Mouse (Mus musculus): ENCODE data around the gene Hoxa6. TPM values are rescaled to one million over a fixed set of nuclear protein-coding genes. Genes with fewer than 3 reads are reported as not detected.

Gene Hoxa6
- total and polyA plus RNA-seq, 2 experiments from 2014 or later = 6.0 to 12.3 TPM

DNA sequence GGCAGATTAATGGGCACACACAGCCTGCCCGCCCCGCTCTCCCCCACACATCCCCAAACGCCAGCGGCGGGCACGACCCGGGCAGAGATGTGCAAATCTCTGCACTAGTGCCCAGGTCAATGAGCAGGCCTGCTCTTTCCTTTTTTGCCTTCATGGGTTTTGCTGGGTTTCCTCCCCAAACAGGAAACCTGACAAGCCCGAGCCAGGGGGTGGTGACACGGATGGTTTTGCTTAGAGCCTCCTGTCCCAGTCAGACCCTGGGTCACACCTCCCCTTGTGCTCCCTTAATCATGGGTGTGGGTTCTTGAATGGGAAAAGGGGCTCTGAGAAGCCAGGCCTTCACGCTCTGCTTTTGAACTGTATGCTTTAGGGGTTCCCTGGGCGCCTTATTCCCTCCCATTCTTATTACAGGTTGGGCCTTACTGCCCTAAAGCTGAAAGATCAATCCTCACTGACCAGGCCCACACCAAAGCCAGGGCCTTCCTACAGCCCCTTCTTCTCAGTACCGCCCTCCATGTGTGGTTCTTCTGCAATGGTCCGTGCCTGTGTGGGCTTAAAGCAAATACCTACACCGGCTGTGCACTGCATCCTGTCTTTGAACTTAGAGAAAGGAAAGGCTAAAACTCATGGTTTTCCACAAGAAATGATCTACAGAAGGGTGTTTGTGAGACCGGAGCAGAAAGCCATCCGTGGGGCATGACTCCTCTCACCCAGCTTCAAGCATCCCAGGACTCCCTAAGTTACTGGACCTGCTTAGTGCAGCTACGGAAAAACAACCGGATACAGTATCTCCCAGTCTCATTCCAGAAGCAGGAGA, 554 bp upstream of the Hoxa6 start:
- no peak overlapping the region for H3K9ac ChIP-seq (replicated peaks; ENCODE audit: low read length)
- WGBS = 9% methylated on average over 18 of the region's 18 CpGs
- H3K36me3 ChIP-seq (ENCODE audit: insufficient read depth, low read length) = no peaks in the 10 kb centered on the region
- no peaks in the 10 kb centered on the region for H3K4me1 ChIP-seq (ENCODE audit: insufficient read depth, low read length)
- no peak for ATAC-seq
- H3K4me2 ChIP-seq (ENCODE audit: low read depth, low read length) = peak overlapping the region; percentile 40
- no peak for TF ChIP-seq CTCF (IDR thresholded peaks at IDR 0.05; ENCODE audit: low read depth)
- no peaks in the 10 kb centered on the region for H3K9me3 ChIP-seq (ENCODE audit: low read length)
- DNase-seq (ENCODE audit: low spot score) = no peak
- no peak overlapping the region for H3K27ac ChIP-seq
- peak overlapping the region; percentile 18 for H3K4me3 ChIP-seq (ENCODE audit: low read length)
- H3K27me3 ChIP-seq (ENCODE audit: insufficient read depth, low read length) = peaks cover 86% of the 10 kb centered on the region

DNA sequence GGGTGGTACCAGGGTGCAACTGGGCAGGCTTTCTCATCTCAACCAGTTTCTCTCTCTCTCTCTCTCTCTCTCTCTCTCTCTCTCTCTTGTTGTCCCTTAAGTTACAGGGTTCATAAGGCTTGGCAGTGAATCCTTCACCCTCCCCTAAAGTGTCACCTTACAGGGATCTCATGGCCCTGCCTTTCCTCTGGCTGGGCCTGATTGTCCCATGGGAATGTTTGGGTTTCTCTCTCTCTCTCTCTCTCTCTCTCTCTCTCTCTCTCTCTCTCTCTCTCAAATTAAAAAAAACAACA, 892 bp downstream of the Hoxa6 start:
- H3K4me3 ChIP-seq (ENCODE audit: low read length) = no peak overlapping the region

DNA sequence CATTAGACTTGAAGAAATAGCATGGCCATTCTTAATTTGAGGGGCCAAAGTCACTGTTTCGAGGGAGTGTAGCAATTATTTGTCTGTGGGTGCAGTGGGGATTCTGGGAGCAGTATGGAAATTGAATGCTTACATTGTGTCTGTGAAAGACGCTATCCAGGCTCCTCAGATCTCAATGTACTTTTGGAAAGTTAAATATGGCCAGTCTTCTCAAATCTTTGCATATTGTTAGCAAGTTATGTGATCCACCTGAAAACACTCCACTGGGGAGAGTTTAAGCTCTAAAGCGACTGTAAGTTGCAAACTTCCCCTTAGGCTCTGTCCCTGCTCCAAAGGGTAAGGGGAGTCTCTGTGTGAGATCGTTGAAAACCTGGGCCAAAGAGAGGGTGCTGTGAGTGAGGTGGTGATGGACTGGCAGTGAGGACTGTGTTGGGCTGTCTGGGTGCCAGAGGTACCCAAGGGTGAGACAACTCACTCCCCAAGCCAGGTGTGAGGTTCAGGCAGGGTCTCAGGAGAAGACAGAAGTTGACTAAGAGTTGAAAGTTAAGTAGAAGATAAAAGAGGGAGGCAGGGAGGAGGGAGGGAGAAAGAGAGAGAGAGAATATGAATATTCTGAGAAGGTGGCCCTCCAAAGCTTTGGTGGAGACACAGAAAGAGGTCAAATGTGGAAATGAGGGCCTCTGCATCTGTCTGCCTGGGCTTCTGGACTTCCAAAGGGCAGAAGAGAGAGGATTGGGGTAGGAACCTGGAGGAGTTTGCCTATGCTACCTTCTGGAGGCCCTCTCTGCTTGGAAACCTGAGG, 1.4 kb downstream of the Hoxa6 start:
- no peak for TF ChIP-seq CTCF (IDR thresholded peaks at IDR 0.05; ENCODE audit: low read depth)
- WGBS = 7% methylated on average over 4 of the region's 4 CpGs
- H3K9me3 ChIP-seq (ENCODE audit: low read length) = no peaks in the 10 kb centered on the region
- no peak for DNase-seq (ENCODE audit: low spot score)
- H3K27ac ChIP-seq = no peak overlapping the region
- no peaks in the 10 kb centered on the region for H3K36me3 ChIP-seq (ENCODE audit: insufficient read depth, low read length)
- H3K4me1 ChIP-seq (ENCODE audit: insufficient read depth, low read length) = no peaks in the 10 kb centered on the region
- H3K27me3 ChIP-seq (ENCODE audit: insufficient read depth, low read length) = peaks cover 86% of the 10 kb centered on the region
- no peak overlapping the region for H3K9ac ChIP-seq (replicated peaks; ENCODE audit: low read length)
- no peak overlapping the region for H3K4me3 ChIP-seq (ENCODE audit: low read length)
- 0 out of 2 replicates have a peak overlapping the region, but pooled peaks have one; percentile 19 for H3K4me2 ChIP-seq (ENCODE audit: low read depth, low read length)
- no peak for ATAC-seq

More for the DNA sequence above, 892 bp downstream of the Hoxa6 start:
- Histone ChIP-seq H3K27me3 (ENCODE audit: insufficient read depth, low read length) (peaks cover 86% of the 10 kb centered on the region), H3K36me3 (ENCODE audit: insufficient read depth, low read length) (no peaks in the 10 kb centered on the region), H3K9ac (replicated peaks; ENCODE audit: low read length) (no peak overlapping the region), H3K9me3 (ENCODE audit: low read length) (no peaks in the 10 kb centered on the region), H3K4me2 (ENCODE audit: low read depth, low read length) (no peak overlapping the region), H3K27ac (no peak overlapping the region), H3K4me1 (ENCODE audit: insufficient read depth, low read length) (no peaks in the 10 kb centered on the region)
- TF ChIP-seq CTCF (IDR thresholded peaks at IDR 0.05; ENCODE audit: low read depth) = no peak
- no peak for DNase-seq (ENCODE audit: low spot score)
- no peak for ATAC-seq

DNA sequence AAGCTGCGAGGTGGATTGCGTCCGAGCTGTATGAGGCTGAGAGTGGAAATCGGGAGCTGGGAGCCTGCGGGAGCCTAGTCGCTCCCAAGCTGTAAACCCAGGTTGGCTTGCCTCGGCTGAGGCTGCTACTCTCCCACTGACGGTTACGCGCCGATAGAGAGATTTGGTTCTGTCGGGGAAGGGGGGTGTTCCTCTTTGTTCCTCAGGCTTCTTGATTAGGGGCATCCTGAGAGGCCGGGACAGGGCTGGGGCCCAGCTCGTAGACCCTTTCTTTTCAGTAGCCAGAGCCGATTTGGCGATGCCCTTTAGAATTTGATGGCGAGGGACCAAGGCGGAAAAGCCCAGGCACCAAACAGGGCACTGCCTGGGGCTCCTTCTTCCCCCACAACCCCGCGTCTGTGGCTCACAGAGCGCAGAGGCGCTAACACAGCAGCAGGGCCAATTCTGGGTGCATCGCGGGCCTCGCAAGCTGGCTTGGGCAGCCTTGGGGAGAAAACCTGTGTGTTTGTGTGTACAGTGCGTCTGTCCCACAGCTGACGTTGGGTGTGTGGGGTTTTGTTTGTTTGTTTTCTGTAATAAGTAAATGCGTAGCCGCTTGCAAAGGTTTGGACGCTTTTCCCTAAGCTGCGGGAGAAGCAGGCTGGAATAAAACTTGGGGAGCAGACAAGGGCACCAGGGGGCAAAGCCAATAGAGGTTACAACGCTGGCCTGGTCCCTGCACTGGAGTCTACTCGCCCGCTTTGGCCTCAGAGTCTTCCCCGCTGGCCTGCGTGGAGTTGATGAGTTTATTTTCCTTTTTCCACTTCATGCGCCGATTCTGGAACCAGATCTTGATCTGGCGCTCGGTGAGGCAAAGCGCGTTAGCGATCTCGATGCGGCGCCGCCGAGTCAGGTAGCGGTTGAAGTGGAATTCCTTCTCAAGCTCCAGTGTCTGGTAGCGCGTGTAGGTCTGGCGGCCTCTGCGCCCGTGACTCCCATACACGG, 2.6 kb downstream of the Hoxa6 start:
- Histone ChIP-seq H3K27ac (peak overlapping the region; percentile 38), H3K36me3 (ENCODE audit: insufficient read depth, low read length) (no peaks in the 10 kb centered on the region), H3K4me2 (ENCODE audit: low read depth, low read length) (peak overlapping the region; percentile 19), H3K27me3 (ENCODE audit: insufficient read depth, low read length) (peaks cover 87% of the 10 kb centered on the region), H3K4me1 (ENCODE audit: insufficient read depth, low read length) (no peaks in the 10 kb centered on the region), H3K4me3 (ENCODE audit: low read length) (no peak overlapping the region), H3K9me3 (ENCODE audit: low read length) (no peaks in the 10 kb centered on the region), H3K9ac (replicated peaks; ENCODE audit: low read length) (no peak overlapping the region)
- no peak for TF ChIP-seq CTCF (IDR thresholded peaks at IDR 0.05; ENCODE audit: low read depth)
- 3% methylated on average over 55 of the region's 55 CpGs for WGBS
- ATAC-seq = no peak
- DNase-seq (ENCODE audit: low spot score) = no peak

DNA sequence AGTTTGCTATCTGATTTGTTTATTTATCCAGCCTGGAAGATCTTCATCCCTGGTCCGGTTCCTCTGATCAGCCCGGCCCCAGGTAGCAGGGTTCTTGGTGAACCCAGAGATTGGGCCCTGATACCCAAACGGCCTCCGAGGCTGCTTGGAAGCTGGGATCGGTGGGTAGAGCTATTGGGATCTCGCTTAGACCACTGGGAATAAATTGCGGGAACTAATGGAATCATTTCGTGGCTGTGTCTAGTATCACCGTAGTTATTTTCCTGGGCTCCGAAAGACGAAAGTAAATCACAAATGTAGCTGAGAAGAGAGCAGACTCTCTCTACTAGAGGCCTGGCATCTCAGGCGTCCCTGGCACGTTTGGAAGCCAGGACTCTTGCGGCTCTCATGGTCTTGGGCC, 3.3 kb downstream of the Hoxa6 start:
- Histone ChIP-seq H3K4me3 (ENCODE audit: low read length) (no peak overlapping the region), H3K27ac (peak overlapping the region; percentile 38; the same call in 1 of the 2 replicates), H3K4me1 (ENCODE audit: insufficient read depth, low read length) (no peaks in the 10 kb centered on the region), H3K9ac (replicated peaks; ENCODE audit: low read length) (no peak overlapping the region), H3K9me3 (ENCODE audit: low read length) (no peaks in the 10 kb centered on the region), H3K27me3 (ENCODE audit: insufficient read depth, low read length) (peaks cover 87% of the 10 kb centered on the region), H3K4me2 (ENCODE audit: low read depth, low read length) (peak overlapping the region; percentile 52; the same call in 1 of the 2 replicates), H3K36me3 (ENCODE audit: insufficient read depth, low read length) (no peaks in the 10 kb centered on the region)
- ATAC-seq (no peak), DNase-seq (ENCODE audit: low spot score) (no peak)
- WGBS = 8% methylated on average over 14 of the region's 14 CpGs
- TF ChIP-seq CTCF (IDR thresholded peaks at IDR 0.05; ENCODE audit: low read depth) = no peak

DNA sequence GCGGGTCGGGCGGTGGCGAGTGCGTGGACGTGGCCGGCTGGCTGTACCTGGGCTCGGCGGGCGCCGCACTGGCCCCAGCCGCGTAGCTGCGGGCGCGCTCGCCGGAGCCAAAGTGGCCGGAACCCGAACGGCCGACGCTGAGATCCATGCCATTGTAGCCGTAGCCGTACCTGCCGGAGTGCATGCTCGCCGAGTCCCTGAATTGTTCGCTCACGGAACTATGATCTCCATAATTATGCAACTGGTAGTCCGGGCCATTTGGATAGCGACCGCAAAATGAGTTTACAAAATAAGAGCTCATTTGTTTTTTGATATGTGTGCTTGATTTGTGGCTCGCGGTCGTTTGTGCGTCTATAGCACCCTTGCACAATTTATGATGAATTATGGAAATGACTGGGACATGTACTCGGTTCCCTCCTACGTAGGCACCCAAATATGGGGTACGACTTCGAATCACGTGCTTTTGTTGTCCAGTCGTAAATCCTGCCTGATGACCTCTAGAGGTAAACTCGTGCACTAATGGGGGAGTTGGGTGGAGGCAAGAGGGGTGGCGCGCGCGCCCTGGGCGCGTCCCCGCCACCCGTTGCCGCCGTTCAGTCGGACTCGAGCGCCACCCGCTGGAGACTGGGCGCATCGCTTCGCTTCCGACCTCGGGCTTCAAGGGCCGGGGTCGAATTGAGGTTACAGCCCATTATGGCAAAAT, 4.3 kb downstream of the Hoxa6 start, which contains the start of gene Hoxa5:
Gene Hoxa5 (minus strand): TSS at position 538 of the 703 bp plus-strand sequence.
- Histone ChIP-seq H3K27me3 (ENCODE audit: insufficient read depth, low read length) (peaks cover 87% of the 10 kb centered on the region), H3K36me3 (ENCODE audit: insufficient read depth, low read length) (no peaks in the 10 kb centered on the region), H3K4me3 (ENCODE audit: low read length) (peak within 1 kb of the TSS; percentile 41), H3K9me3 (ENCODE audit: low read length) (no peaks in the 10 kb centered on the region), H3K9ac (replicated peaks; ENCODE audit: low read length) (peak within 1 kb of the TSS; percentile 44), H3K4me2 (ENCODE audit: low read depth, low read length) (peak within 1 kb of the TSS; percentile 52), H3K4me1 (ENCODE audit: insufficient read depth, low read length) (no peaks in the 10 kb centered on the region), H3K27ac (peak within 1 kb of the TSS; percentile 69)
- DNase-seq (ENCODE audit: low spot score) = peak; percentile 83
- TF ChIP-seq CTCF (IDR thresholded peaks at IDR 0.05; ENCODE audit: low read depth) = peak; percentile 67
- under 1% methylated on average over 65 of the region's 65 CpGs for WGBS
- peak; percentile 82 for ATAC-seq
